ENCODE assay signal across 8 mouse cellular contexts in genomic region chr3:137969951-137970350, GRCm38 (mm10). TPM values are rescaled to one million over a fixed set of nuclear protein-coding genes. Genes with fewer than 3 reads are reported as not detected.
DNase-seq lines count a peak whose midpoint lies in the region; ATAC-seq and TF ChIP-seq lines count a peak whose summit lies in the region.

No protein-coding gene starts in this region.

- H3K9ac ChIP-seq in heart, embryonic 12.5 days: no peak overlapping the region
- no peak overlapping the region for H3K9ac ChIP-seq in heart, postnatal 0 days (replicated peaks; ENCODE audit: low read depth, low read length)
- no peak overlapping the region for H3K9ac ChIP-seq in liver, postnatal 0 days (replicated peaks)

- TF ChIP-seq CTCF in brain, embryonic 14.5 days (IDR thresholded peaks at IDR 0.05; ENCODE audit: borderline replicate concordance, extremely low read depth, insufficient read depth, insufficient read length): no peak
- no peak for TF ChIP-seq CTCF in heart, postnatal 0 days (IDR thresholded peaks at IDR 0.05; ENCODE audit: low read depth)
- TF ChIP-seq CTCF in liver, postnatal 0 days (IDR thresholded peaks at IDR 0.05; ENCODE audit: low read depth): no peak

- H3K9me3 ChIP-seq in heart, embryonic 12.5 days (replicated peaks): no peaks in the 10 kb centered on the region
- H3K9me3 ChIP-seq in heart, postnatal 0 days (replicated peaks; ENCODE audit: control insufficient read depth, low read length): no peaks in the 10 kb centered on the region
- no peaks in the 10 kb centered on the region for H3K9me3 ChIP-seq in liver, postnatal 0 days (ENCODE audit: low read length)

- peak overlapping the region; percentile 40; the same call in 1 of the 2 replicates for H3K27ac ChIP-seq in heart, embryonic 12.5 days (ENCODE audit: poor library complexity, severe bottlenecking)
- H3K27ac ChIP-seq in heart, postnatal 0 days (ENCODE audit: low read depth): peak overlapping the region; percentile 64
- peak overlapping the region; percentile 82 for H3K27ac ChIP-seq in liver, postnatal 0 days (ENCODE audit: low read depth)

- peak overlapping the region; percentile 44 for H3K4me2 ChIP-seq in heart, embryonic 12.5 days
- no peak overlapping the region for H3K4me2 ChIP-seq in heart, postnatal 0 days (ENCODE audit: low read depth, low read length)
- peak overlapping the region; percentile 63 for H3K4me2 ChIP-seq in liver, postnatal 0 days (ENCODE audit: low read depth, low read length)

- H3K27me3 ChIP-seq in heart, embryonic 12.5 days (replicated peaks): no peaks in the 10 kb centered on the region
- H3K27me3 ChIP-seq in heart, postnatal 0 days (ENCODE audit: control insufficient read depth, insufficient read depth, low read length): no peaks in the 10 kb centered on the region
- H3K27me3 ChIP-seq in liver, postnatal 0 days (ENCODE audit: insufficient read depth, low read length): no peaks in the 10 kb centered on the region

- TF ChIP-seq EP300 in heart, postnatal 0 days (IDR thresholded peaks at IDR 0.05; ENCODE audit: low read depth): no peak
- no peak for TF ChIP-seq EP300 in liver, postnatal 0 days (IDR thresholded peaks at IDR 0.05; ENCODE audit: low read depth)

- no peak overlapping the region for H3K4me3 ChIP-seq in heart, embryonic 12.5 days
- no peak overlapping the region for H3K4me3 ChIP-seq in heart, postnatal 0 days (ENCODE audit: low read depth, low read length)
- peak overlapping the region; percentile 5; the same call in 1 of the 2 replicates for H3K4me3 ChIP-seq in liver, postnatal 0 days (ENCODE audit: low read depth, low read length)

- WGBS in heart, embryonic 12.5 days: 46% methylated on average over 12 of the region's 12 CpGs
- WGBS in heart, postnatal 0 days: 56% methylated on average over 12 of the region's 12 CpGs
- WGBS in liver, postnatal 0 days (ENCODE audit: insufficient replicate concordance): 50% methylated on average over 12 of the region's 12 CpGs

- no peak for TF ChIP-seq POLR2A in brain, embryonic 14.5 days (IDR thresholded peaks at IDR 0.05; ENCODE audit: borderline replicate concordance, extremely low read depth, insufficient read depth, insufficient read length, poor library complexity, severe bottlenecking)

- H3K36me3 ChIP-seq in heart, embryonic 12.5 days: 0 out of 2 replicates have a peak, but pooled peaks cover 4% of the 10 kb centered on the region
- no peaks in the 10 kb centered on the region; the same call in 1 of the 2 replicates for H3K36me3 ChIP-seq in heart, postnatal 0 days (replicated peaks; ENCODE audit: control insufficient read depth, insufficient read depth, low read length)
- peaks cover 24% of the 10 kb centered on the region for H3K36me3 ChIP-seq in liver, postnatal 0 days (replicated peaks; ENCODE audit: insufficient read depth, low read length)

- peaks cover 37% of the 10 kb centered on the region for H3K4me1 ChIP-seq in heart, embryonic 12.5 days (replicated peaks)
- H3K4me1 ChIP-seq in heart, postnatal 0 days (ENCODE audit: control insufficient read depth, insufficient read depth): peaks cover 37% of the 10 kb centered on the region
- H3K4me1 ChIP-seq in liver, postnatal 0 days (ENCODE audit: insufficient read depth): peaks cover 66% of the 10 kb centered on the region

- DNase-seq in heart, adult 9 months (ENCODE audit: low spot score in 2 of 2): no peak
- peak; percentile 76 for DNase-seq in brain, embryonic 14.5 days (ENCODE audit: low read depth)
- no peak for DNase-seq in heart, postnatal 0 days (ENCODE audit: low spot score)
- DNase-seq in liver, postnatal 0 days: peak; percentile 47
- peak; percentile 60 for DNase-seq in testis, postnatal 14 days (ENCODE audit: low spot score)
- no peak for DNase-seq in thymus, postnatal 36 days
- no peak for DNase-seq in Muller cell, postnatal 12 days (ENCODE audit: inconsistent ontology term)

- ATAC-seq in heart, embryonic 12.5 days (ENCODE audit: insufficient number of reproducible peaks, low FRiP score): no peak
- no peak for ATAC-seq in heart, postnatal 0 days (ENCODE audit: insufficient read depth, low read depth)
- ATAC-seq in liver, postnatal 0 days: no peak

RNA-seq across cellular contexts. Expression of gene Dapp1, which starts 11.4 kb away (rescaled TPM):
- polyA plus RNA-seq in heart, embryonic 12.5 days (2016; fragmentation: Nextera tagmentation; extraction: Ambion mirVana): 14.8 and 15.1 TPM in 2 replicates
- polyA plus RNA-seq in brain, embryonic 14.5 days (2012; rRNA removed): 1.9 and 2.0 TPM in 2 replicates
- 11.8 and 16.1 TPM in 2 replicates for total RNA-seq in heart, postnatal 0 days (2014; rRNA removed; ENCODE audit: low replicate concordance)
- 11.1 and 11.8 TPM in 2 replicates for polyA plus RNA-seq in heart, postnatal 0 days (2015; fragmentation: Nextera tagmentation; extraction: Ambion mirVana)
- polyA plus RNA-seq in liver, postnatal 0 days (2015; fragmentation: Nextera tagmentation; extraction: Ambion mirVana): 9.6 and 10.3 TPM in 2 replicates

RNA-seq across cellular contexts. Expression of gene Lamtor3, which starts 51.6 kb away (rescaled TPM):
- polyA plus RNA-seq in heart, embryonic 12.5 days (2016; fragmentation: Nextera tagmentation; extraction: Ambion mirVana): 86.3 and 92.0 TPM in 2 replicates
- 77.3 and 97.8 TPM in 2 replicates for polyA plus RNA-seq in brain, embryonic 14.5 days (2012; rRNA removed)
- total RNA-seq in heart, postnatal 0 days (2014; rRNA removed; ENCODE audit: low replicate concordance): 62.6 and 125 TPM in 2 replicates
- 137 and 138 TPM in 2 replicates for polyA plus RNA-seq in heart, postnatal 0 days (2015; fragmentation: Nextera tagmentation; extraction: Ambion mirVana)
- polyA plus RNA-seq in liver, postnatal 0 days (2015; fragmentation: Nextera tagmentation; extraction: Ambion mirVana): 44.3 and 46.5 TPM in 2 replicates

Comparison
In these comparisons a context has a peak if more than half of its experiments do, and no peak if none do; other contexts are left out.
1. DNase-seq: peak in brain, embryonic 14.5 days (single experiment), liver, postnatal 0 days (single experiment) and testis, postnatal 14 days (single experiment); none in heart, adult 9 months (0 of 2), heart, postnatal 0 days (single experiment), thymus, postnatal 36 days (0 of 2) and Muller cell, postnatal 12 days (single experiment).
2. Peak in every context shown above with its lines, with median percentiles within 50 percentile points of each other: H3K27ac ChIP-seq.